Mouse (Mus musculus) spleen, adult 2 months (tissue): Measurements from ENCODE around the gene Slc2a3.

ENCODE experiments used
- CTCF ChIP-seq: fragments of 200-500 bp; IDR thresholded peaks from 2 replicates; pipeline ENCODE4 v1.5.1; 2011; ENCODE audit warnings: mild to moderate bottlenecking, inconsistent platforms; ENCODE audit not compliant: insufficient read depth, insufficient read length, insufficient replicate concordance; ENCODE audit errors: extremely low read depth
- POLR2A ChIP-seq: fragments of 200-500 bp; IDR thresholded peaks from 2 replicates; pipeline ENCODE4 v1.6.1; 2011; ENCODE audit warnings: low read depth, low read length, inconsistent platforms

- TF ChIP-seq CTCF (no peak), POLR2A (no peak)
Observed at GRCm38 (mm10) chr6:122781167-122781566, 20.3 kb downstream of the Slc2a3 start.
